24 mouse cellular contexts compared by ENCODE assay signal in the genomic region with DNA sequence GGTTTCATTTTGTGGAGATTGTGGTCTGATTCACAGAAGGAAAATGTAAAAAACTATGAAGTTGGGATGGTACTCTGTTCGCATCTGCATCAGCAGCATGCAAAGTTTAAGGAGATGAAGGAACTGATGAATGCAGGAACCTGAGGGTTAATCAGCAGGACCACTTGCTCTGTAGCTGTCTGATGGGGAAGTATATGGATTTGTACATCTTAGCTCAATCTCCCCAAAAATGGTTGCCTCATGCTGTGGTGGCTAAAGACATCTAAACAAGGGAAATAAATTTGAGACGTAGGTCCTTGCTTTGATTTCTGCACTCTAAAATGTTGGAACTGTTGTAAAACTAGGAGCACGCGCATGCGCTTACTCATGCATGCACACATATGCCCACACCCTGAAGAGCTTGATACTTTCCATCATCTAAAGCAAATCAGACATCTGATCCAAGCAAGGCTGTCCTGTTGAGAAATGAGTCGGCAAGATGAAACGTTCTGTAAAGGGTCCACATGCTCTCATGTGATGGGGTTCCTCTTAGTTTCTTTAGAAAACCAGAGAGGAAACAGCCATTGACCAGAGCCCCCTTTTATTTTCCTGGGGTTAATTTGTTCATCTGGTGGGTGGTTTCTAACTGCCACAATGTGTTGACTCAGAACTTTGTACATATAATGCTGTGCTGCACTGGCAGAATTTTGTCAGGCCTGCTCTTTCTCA. TPM values are rescaled to one million over a fixed set of nuclear protein-coding genes. Genes with fewer than 3 reads are reported as not detected.
"Had no signal": no experiment of that assay in that cellular context is flagged by ENCODE, and none has a peak within 500 bp of the region (broad histone marks: within the 10 kb centered on the region; RNA-seq: fewer than 3 reads in every experiment).

No protein-coding gene starts in this region.

- H3K4me2 ChIP-seq: limb, embryonic 12.5 days; limb, embryonic 15.5 days; liver, embryonic 11.5 days; lung, embryonic 15.5 days; midbrain, embryonic 12.5 days; midbrain, embryonic 15.5 days; neural tube, embryonic 13.5 days; stomach, embryonic 15.5 days had no signal

- H3K4me1 ChIP-seq: limb, embryonic 12.5 days; limb, embryonic 15.5 days; lung, embryonic 15.5 days; midbrain, embryonic 12.5 days; midbrain, embryonic 15.5 days; neural tube, embryonic 13.5 days; stomach, embryonic 15.5 days had no signal

- ATAC-seq: intestine, embryonic 16.5 days; liver, postnatal 0 days; midbrain, embryonic 15.5 days had no signal

- H3K4me3 ChIP-seq: left cerebral cortex, adult 2 months; limb, embryonic 12.5 days; limb, embryonic 15.5 days; lung, embryonic 15.5 days; midbrain, embryonic 12.5 days; midbrain, embryonic 15.5 days; neural tube, embryonic 13.5 days; stomach, embryonic 15.5 days had no signal

- H3K9me3 ChIP-seq: limb, embryonic 12.5 days; limb, embryonic 15.5 days; lung, embryonic 15.5 days; midbrain, embryonic 12.5 days; midbrain, embryonic 15.5 days; neural tube, embryonic 13.5 days; stomach, embryonic 15.5 days had no signal

- H3K27ac ChIP-seq: left cerebral cortex, adult 2 months; limb, embryonic 12.5 days; limb, embryonic 15.5 days; liver, embryonic 14.5 days; lung, embryonic 15.5 days; midbrain, embryonic 12.5 days; midbrain, embryonic 15.5 days; neural tube, embryonic 13.5 days; stomach, embryonic 15.5 days had no signal

- H3K9ac ChIP-seq: limb, embryonic 12.5 days; limb, embryonic 15.5 days; liver, embryonic 14.5 days; liver, postnatal 0 days; lung, embryonic 15.5 days; midbrain, embryonic 12.5 days; midbrain, embryonic 15.5 days; neural tube, embryonic 13.5 days; stomach, embryonic 15.5 days had no signal

- H3K36me3 ChIP-seq: limb, embryonic 12.5 days; limb, embryonic 15.5 days; lung, embryonic 15.5 days; midbrain, embryonic 12.5 days; midbrain, embryonic 15.5 days; neural tube, embryonic 13.5 days; stomach, embryonic 15.5 days had no signal

- H3K27me3 ChIP-seq: limb, embryonic 12.5 days; limb, embryonic 15.5 days; lung, embryonic 15.5 days; midbrain, embryonic 12.5 days; midbrain, embryonic 15.5 days; neural tube, embryonic 13.5 days; stomach, embryonic 15.5 days had no signal

- DNase-seq: kidney, adult 18-20 months; kidney, postnatal 10 days; kidney, postnatal 36 days; layer of hippocampus, postnatal 36 days; left cerebral cortex, postnatal 4 days; liver, postnatal 0 days; lung, postnatal 10 days; lung, postnatal 36 days; retina, postnatal 1 day; spleen, adult 18-20 months; thymus, postnatal 36 days had no signal

RNA-seq across cellular contexts. Expression of a gene that starts 43.1 kb away (rescaled TPM):
- total RNA-seq: layer of hippocampus, postnatal 10 days; layer of hippocampus, postnatal 36 days; left cerebral cortex, postnatal 14 days had no signal
